Mouse (Mus musculus) T-cell, adult 2 months (primary cell): ENCODE data around the gene Psmd4.
A peak's percentile ranks its signal among the peaks of the same experiment; 100 is the strongest.
"Not testable (repeated sequence)": the region's sequence is repeated elsewhere in the genome, so short reads cannot be mapped to it uniquely, and the experiment has no call there.

ENCODE experiments used
- DNase-seq: peaks from one replicate; pipeline ENCODE4 v3.0.0; 2022; ENCODE audit warnings: low spot score

Psmd4 gene

GRCm38 (mm10) chr3:95042166-95042837 is at the start of gene Psmd4:
TSS of gene Psmd4 (minus strand) at chr3:95042614.
- peak; percentile 99 for DNase-seq

- DNase-seq = no peak
Observed at GRCm38 (mm10) chr3:95088071-95088470, 45.7 kb upstream of the Psmd4 start.

- DNase-seq = no peak
Observed at GRCm38 (mm10) chr3:95071606-95072005, 29.2 kb upstream of the Psmd4 start.

- DNase-seq = no peak
Observed at GRCm38 (mm10) chr3:95066570-95066969, 24.2 kb upstream of the Psmd4 start.

- no peak for DNase-seq
Observed at GRCm38 (mm10) chr3:95066095-95066494, 23.7 kb upstream of the Psmd4 start.

- no peak for DNase-seq
Observed at GRCm38 (mm10) chr3:95065553-95065952, 23.1 kb upstream of the Psmd4 start.

- no peak for DNase-seq
Observed at GRCm38 (mm10) chr3:95063741-95064140, 21.3 kb upstream of the Psmd4 start.

- no peak for DNase-seq
Observed at GRCm38 (mm10) chr3:95058078-95058477, 15.7 kb upstream of the Psmd4 start.

- no peak for DNase-seq
Observed at GRCm38 (mm10) chr3:95056275-95056674, 13.9 kb upstream of the Psmd4 start.

- peak; percentile 7 for DNase-seq
Observed at GRCm38 (mm10) chr3:95054481-95055260, 12.3 kb upstream of the Psmd4 start.

GRCm38 (mm10) chr3:95053701-95054100 is 11.3 kb upstream of the Psmd4 start:
- peak; percentile 57 for DNase-seq

- peak; percentile 65 for DNase-seq
Observed at GRCm38 (mm10) chr3:95052959-95053358, 10.5 kb upstream of the Psmd4 start.

GRCm38 (mm10) chr3:95047914-95048313 is 5.5 kb upstream of the Psmd4 start:
- no peak for DNase-seq

GRCm38 (mm10) chr3:95046462-95047057 is 4.1 kb upstream of the Psmd4 start:
- DNase-seq = no peak

GRCm38 (mm10) chr3:95043251-95043650 is 837 bp upstream of the Psmd4 start:
- no peak for DNase-seq

GRCm38 (mm10) chr3:95042838-95043229 is 420 bp upstream of the Psmd4 start:
- peak; percentile 39 for DNase-seq

- DNase-seq = no peak
Observed at GRCm38 (mm10) chr3:95041625-95042024, 789 bp downstream of the Psmd4 start.

- DNase-seq = no peak
Observed at GRCm38 (mm10) chr3:95029953-95030352, 12.5 kb downstream of the Psmd4 start.

GRCm38 (mm10) chr3:95029291-95029827 is 13.1 kb downstream of the Psmd4 start:
- DNase-seq = not testable (repeated sequence)

- DNase-seq = no peak
Observed at GRCm38 (mm10) chr3:95028603-95029002, 13.8 kb downstream of the Psmd4 start.

GRCm38 (mm10) chr3:95027701-95028100 is 14.7 kb downstream of the Psmd4 start:
- DNase-seq = peak; percentile 35

GRCm38 (mm10) chr3:95027057-95027645 is 15.3 kb downstream of the Psmd4 start:
- DNase-seq = no peak
